Mouse (Mus musculus): Measurements from ENCODE around the gene Kcnmb3. TPM values are rescaled to one million over a fixed set of nuclear protein-coding genes. Genes with fewer than 3 reads are reported as not detected.

Gene Kcnmb3
- polyA plus RNA-seq (2015; fragmentation: Nextera tagmentation; extraction: Ambion mirVana): 0.11 TPM in 1 of 2 replicates, not detected in the other

DNA sequence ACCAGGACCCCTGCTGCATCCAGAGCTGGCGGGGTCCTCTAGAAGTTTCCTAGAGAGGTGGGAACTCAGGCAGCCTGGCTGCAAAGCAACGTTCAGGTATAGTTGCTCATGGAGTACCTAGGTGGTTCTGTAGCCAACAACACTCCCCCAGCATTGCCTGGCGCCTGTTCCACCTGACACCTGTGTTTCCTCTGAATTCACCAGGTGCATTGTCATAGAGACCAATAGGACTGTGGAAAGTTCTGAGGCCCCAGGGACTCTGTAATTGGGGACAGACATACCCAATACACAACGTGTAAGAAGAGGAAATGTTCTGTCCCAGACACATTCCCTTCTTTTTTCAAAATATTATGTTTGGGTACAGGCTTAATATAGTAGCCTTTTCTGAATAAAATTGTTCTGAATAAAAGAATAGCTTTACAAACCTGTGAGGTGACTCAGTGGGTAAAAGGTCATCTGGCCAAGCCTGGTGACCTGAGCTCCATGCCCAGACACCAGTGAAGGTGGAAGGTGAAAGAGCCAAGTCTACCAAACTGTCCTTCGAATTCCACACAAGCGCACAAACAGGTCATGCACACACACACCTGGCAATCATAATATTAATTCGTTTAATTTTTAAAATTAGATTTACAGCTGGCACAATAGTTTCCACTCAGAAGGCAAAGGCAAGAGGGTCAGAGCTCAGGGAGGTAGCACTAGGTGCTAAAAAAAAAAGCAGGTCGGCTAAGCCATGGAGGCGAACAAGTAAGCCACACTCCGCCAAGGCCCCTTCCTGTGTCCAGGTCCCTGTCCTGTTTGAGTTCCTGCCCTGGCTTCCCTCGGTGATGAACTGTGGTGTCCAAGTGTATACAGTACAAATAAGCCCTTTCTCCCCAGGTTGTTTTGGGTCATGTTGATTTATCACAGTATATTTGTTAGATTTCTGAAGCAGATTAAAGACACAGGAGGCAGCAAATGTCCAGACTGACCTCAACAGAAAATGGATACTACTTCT is at the start of gene Kcnmb3:
TSS of gene Kcnmb3 (minus strand) at position 135 of the 994 bp plus-strand sequence.
- H3K4me3 ChIP-seq (ENCODE audit: low read length): no peak within 1 kb of the TSS
- no peaks in the 10 kb centered on the region for H3K4me1 ChIP-seq (ENCODE audit: control insufficient read depth, insufficient read depth, low read length)
- no peak within 1 kb of the TSS for H3K9ac ChIP-seq (ENCODE audit: low read length)
- no peak for ATAC-seq (replicated peaks; ENCODE audit: extremely low read depth, insufficient read depth, low FRiP score)
- H3K9me3 ChIP-seq (replicated peaks; ENCODE audit: control insufficient read depth, low read length): no peaks in the 10 kb centered on the region
- no peak within 1 kb of the TSS for H3K4me2 ChIP-seq (ENCODE audit: low read depth, low read length)
- 72% methylated on average over 11 of the region's 11 CpGs for WGBS
- H3K27ac ChIP-seq (ENCODE audit: low read length): no peak within 1 kb of the TSS
- no peaks in the 10 kb centered on the region for H3K27me3 ChIP-seq (ENCODE audit: control insufficient read depth, insufficient read depth, low read length)
- H3K36me3 ChIP-seq (ENCODE audit: control insufficient read depth, insufficient read depth): no peaks in the 10 kb centered on the region

DNA sequence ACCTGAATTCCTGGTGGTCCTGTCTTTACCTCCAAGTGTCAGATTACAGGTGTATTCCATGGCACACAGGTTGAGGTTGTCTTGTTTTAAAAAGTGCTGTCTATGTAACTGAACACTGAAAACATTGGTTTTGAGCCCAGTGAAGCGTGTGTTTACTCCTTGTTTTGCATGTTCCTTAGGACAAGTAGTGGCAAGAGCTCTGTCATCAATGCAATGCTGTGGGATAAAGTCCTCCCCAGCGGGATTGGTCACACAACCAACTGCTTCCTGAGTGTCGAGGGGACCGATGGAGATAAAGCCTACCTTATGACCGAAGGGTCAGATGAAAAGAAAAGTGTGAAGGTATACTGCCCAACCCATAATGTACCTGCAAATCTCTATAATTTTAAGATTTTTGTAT is 46.1 kb upstream of the Kcnmb3 start:
- Histone ChIP-seq H3K4me1 (ENCODE audit: control insufficient read depth, insufficient read depth, low read length) (peaks cover 10% of the 10 kb centered on the region), H3K4me3 (ENCODE audit: low read length) (no peak overlapping the region), H3K27ac (ENCODE audit: low read length) (no peak overlapping the region; the same call in 1 of the 2 replicates), H3K9me3 (replicated peaks; ENCODE audit: control insufficient read depth, low read length) (no peaks in the 10 kb centered on the region), H3K36me3 (ENCODE audit: control insufficient read depth, insufficient read depth) (peaks cover 38% of the 10 kb centered on the region), H3K9ac (ENCODE audit: low read length) (no peak overlapping the region), H3K4me2 (ENCODE audit: low read depth, low read length) (no peak overlapping the region), H3K27me3 (ENCODE audit: control insufficient read depth, insufficient read depth, low read length) (no peaks in the 10 kb centered on the region)
- no peak for ATAC-seq (replicated peaks; ENCODE audit: extremely low read depth, insufficient read depth, low FRiP score)
- WGBS: 87% methylated on average over 5 of the region's 5 CpGs

DNA sequence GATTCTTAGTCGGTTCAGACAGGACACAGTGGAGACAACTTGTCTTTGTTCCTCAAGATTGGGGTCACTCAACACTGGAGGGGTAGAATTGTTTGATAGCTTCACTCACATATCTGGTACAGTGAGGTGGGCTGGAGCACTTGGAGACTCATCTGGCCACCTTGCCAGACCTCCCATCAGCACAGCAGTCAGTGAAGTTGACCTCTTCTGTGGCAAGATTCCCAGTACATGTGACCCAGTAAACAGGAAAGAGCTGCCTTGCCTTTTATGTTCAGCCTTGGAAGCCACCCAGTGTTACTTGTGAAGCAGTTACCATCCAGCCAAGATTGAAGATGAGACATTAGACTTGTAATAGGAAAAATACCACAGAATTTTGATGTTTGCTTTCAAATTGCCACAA is 45.5 kb upstream of the Kcnmb3 start:
- Histone ChIP-seq H3K9ac (ENCODE audit: low read length) (no peak overlapping the region), H3K4me1 (ENCODE audit: control insufficient read depth, insufficient read depth, low read length) (peaks cover 10% of the 10 kb centered on the region), H3K27me3 (ENCODE audit: control insufficient read depth, insufficient read depth, low read length) (no peaks in the 10 kb centered on the region), H3K4me2 (ENCODE audit: low read depth, low read length) (no peak overlapping the region), H3K9me3 (replicated peaks; ENCODE audit: control insufficient read depth, low read length) (no peaks in the 10 kb centered on the region), H3K36me3 (ENCODE audit: control insufficient read depth, insufficient read depth) (peaks cover 37% of the 10 kb centered on the region), H3K27ac (ENCODE audit: low read length) (peak overlapping the region; percentile 44), H3K4me3 (ENCODE audit: low read length) (no peak overlapping the region)
- WGBS: 64% methylated on average over 1 of the region's 1 CpGs
- peak; percentile 73 for ATAC-seq (replicated peaks; ENCODE audit: extremely low read depth, insufficient read depth, low FRiP score)

DNA sequence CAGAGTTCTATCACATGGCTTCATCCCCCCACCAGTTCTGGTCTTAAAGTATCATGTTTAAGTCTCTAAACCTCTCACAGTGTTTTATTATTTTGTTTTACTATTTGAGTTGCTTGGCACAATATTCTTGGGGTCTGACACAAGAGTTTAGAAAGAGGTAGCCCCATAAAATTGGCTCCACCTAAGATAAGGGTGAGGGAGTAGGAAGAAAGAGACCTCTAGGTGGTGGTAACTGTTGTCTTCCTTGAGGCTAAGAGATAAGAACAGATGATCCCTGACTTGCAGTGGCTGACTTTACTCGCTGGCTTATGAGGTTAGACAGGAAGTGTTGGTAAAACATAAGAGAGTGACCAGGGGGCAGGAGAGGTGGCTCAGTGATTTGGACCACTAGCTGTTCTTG is 43.7 kb upstream of the Kcnmb3 start:
- Histone ChIP-seq H3K27me3 (ENCODE audit: control insufficient read depth, insufficient read depth, low read length) (no peaks in the 10 kb centered on the region), H3K9ac (ENCODE audit: low read length) (no peak overlapping the region), H3K4me2 (ENCODE audit: low read depth, low read length) (no peak overlapping the region), H3K4me3 (ENCODE audit: low read length) (no peak overlapping the region), H3K4me1 (ENCODE audit: control insufficient read depth, insufficient read depth, low read length) (peaks cover 15% of the 10 kb centered on the region), H3K9me3 (replicated peaks; ENCODE audit: control insufficient read depth, low read length) (no peaks in the 10 kb centered on the region), H3K27ac (ENCODE audit: low read length) (no peak overlapping the region), H3K36me3 (ENCODE audit: control insufficient read depth, insufficient read depth) (peaks cover 31% of the 10 kb centered on the region)
- 40% methylated on average over 1 of the region's 1 CpGs for WGBS
- no peak for ATAC-seq (replicated peaks; ENCODE audit: extremely low read depth, insufficient read depth, low FRiP score)

DNA sequence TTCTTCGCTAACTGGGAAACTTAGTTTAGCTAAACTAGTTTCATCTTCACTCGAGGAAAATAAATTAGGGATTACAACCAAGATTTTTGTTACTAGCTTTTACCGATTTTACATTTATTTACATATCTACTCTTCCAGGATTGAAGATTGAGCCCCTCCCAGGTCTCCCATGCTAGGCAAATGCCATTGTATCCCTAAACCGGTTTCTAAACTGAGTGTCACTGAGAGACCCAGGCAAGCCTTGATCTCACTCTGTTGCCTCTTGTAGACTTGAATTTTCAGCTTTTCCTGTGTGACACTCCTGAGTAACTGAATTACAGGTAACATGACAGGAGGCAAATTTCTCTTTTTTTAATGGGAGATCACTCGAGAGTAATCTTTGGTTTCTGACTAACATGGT is 38.0 kb upstream of the Kcnmb3 start:
- Histone ChIP-seq H3K27ac (ENCODE audit: low read length) (peak overlapping the region; percentile 83), H3K9ac (ENCODE audit: low read length) (peak overlapping the region; percentile 86), H3K4me1 (ENCODE audit: control insufficient read depth, insufficient read depth, low read length) (peaks cover 10% of the 10 kb centered on the region), H3K27me3 (ENCODE audit: control insufficient read depth, insufficient read depth, low read length) (no peaks in the 10 kb centered on the region), H3K4me3 (ENCODE audit: low read length) (peak overlapping the region; percentile 67), H3K4me2 (ENCODE audit: low read depth, low read length) (peak overlapping the region; percentile 75), H3K9me3 (replicated peaks; ENCODE audit: control insufficient read depth, low read length) (peaks cover 10% of the 10 kb centered on the region), H3K36me3 (ENCODE audit: control insufficient read depth, insufficient read depth) (peaks cover 13% of the 10 kb centered on the region)
- 16% methylated on average over 5 of the region's 5 CpGs for WGBS
- ATAC-seq (replicated peaks; ENCODE audit: extremely low read depth, insufficient read depth, low FRiP score): no peak

DNA sequence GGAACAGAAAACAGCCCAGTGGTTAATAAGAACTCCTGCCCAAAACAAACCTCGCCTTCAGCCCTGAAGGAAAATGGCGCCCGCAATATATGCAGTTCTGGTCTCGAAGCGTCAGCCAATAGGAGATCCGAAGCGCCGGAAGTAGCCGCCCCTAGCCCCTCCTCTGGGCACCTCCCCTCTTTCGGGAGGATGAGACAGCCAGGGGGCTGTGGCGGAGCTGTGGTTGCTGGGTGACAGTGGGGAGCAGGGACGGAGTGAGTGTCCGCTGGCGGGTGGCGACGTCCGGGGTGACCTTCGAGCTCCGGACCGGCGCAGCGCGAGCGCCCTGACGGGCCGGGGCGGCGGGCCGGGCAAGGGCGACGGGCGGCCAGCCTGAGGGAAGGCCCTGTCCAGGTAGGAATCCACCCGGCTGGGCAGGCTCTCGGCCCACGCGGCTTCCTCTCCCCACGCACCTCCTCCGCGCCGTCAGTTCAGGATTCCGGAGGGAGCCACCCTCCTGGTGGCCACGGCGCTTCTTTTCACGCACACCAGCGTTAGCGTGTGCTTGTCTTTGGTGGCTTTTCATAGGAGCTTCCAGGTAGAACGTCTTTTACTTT is 37.4 kb upstream of the Kcnmb3 start, which contains the start of gene Mfn1:
TSS of gene Mfn1 (plus strand) at position 163 of the 596 bp plus-strand sequence.
- under 1% methylated on average over 47 of the region's 47 CpGs for WGBS
- ATAC-seq (replicated peaks; ENCODE audit: extremely low read depth, insufficient read depth, low FRiP score): peak; percentile 100

DNA sequence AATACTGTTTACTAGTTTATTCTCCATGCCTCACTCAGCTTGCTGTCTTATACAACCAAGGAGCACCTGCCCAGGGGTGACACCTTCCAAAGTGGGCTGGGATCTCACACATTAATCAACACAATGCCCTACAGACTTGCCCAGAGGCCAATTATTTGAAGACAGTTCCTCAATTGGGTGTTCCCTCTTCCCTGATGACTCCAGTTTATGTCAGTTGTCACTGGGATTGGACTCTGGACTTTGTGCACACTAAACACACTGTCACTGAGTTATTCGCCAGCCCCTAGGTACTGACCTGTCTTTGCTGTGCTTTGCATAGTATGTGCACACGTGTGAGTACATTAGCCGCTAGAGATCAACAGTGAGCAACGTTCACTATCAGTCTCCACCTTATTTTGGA is 35.1 kb upstream of the Kcnmb3 start:
- no peak overlapping the region for H3K27ac ChIP-seq (ENCODE audit: low read length)
- peaks cover 12% of the 10 kb centered on the region for H3K9me3 ChIP-seq (replicated peaks; ENCODE audit: control insufficient read depth, low read length)
- peaks cover 10% of the 10 kb centered on the region for H3K4me1 ChIP-seq (ENCODE audit: control insufficient read depth, insufficient read depth, low read length)
- H3K4me3 ChIP-seq (ENCODE audit: low read length): no peak overlapping the region
- no peak overlapping the region for H3K4me2 ChIP-seq (ENCODE audit: low read depth, low read length)
- H3K36me3 ChIP-seq (ENCODE audit: control insufficient read depth, insufficient read depth): peaks cover 16% of the 10 kb centered on the region; the same call in 1 of the 2 replicates
- ATAC-seq (replicated peaks; ENCODE audit: extremely low read depth, insufficient read depth, low FRiP score): no peak
- H3K27me3 ChIP-seq (ENCODE audit: control insufficient read depth, insufficient read depth, low read length): no peaks in the 10 kb centered on the region
- WGBS: 84% methylated on average over 4 of the region's 4 CpGs
- H3K9ac ChIP-seq (ENCODE audit: low read length): no peak overlapping the region

More for the DNA sequence above, 37.4 kb upstream of the Kcnmb3 start, which contains the start of gene Mfn1:
- H3K9ac ChIP-seq (ENCODE audit: low read length): peak within 1 kb of the TSS; percentile 86
- peaks cover 10% of the 10 kb centered on the region for H3K9me3 ChIP-seq (replicated peaks; ENCODE audit: control insufficient read depth, low read length)
- H3K4me3 ChIP-seq (ENCODE audit: low read length): peak within 1 kb of the TSS; percentile 67
- H3K36me3 ChIP-seq (ENCODE audit: control insufficient read depth, insufficient read depth): peaks cover 6% of the 10 kb centered on the region; the same call in 1 of the 2 replicates
- peak within 1 kb of the TSS; percentile 75 for H3K4me2 ChIP-seq (ENCODE audit: low read depth, low read length)
- H3K4me1 ChIP-seq (ENCODE audit: control insufficient read depth, insufficient read depth, low read length): peaks cover 10% of the 10 kb centered on the region
- no peaks in the 10 kb centered on the region for H3K27me3 ChIP-seq (ENCODE audit: control insufficient read depth, insufficient read depth, low read length)
- H3K27ac ChIP-seq (ENCODE audit: low read length): peak within 1 kb of the TSS; percentile 83

DNA sequence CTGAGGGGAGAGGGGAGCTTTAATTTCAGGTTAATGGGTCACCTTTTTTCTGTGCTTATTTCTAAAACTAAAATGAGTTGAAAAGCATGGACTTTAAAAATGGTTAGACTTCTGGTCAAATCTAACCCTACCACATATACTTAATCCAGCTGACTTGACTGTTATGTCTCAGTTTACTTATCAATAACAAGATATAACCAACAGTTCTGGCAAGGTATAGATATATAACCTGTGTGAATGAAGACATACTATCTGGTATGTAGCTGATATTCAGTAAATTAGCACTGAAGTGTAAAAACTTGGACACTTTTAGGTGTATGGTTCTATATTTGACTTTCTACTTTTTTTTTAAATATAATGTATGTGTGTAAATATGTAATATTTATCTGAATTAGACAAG is 21.5 kb upstream of the Kcnmb3 start:
- no peaks in the 10 kb centered on the region for H3K27me3 ChIP-seq (ENCODE audit: control insufficient read depth, insufficient read depth, low read length)
- H3K36me3 ChIP-seq (ENCODE audit: control insufficient read depth, insufficient read depth): peaks cover 14% of the 10 kb centered on the region
- no peak overlapping the region for H3K27ac ChIP-seq (ENCODE audit: low read length)
- no peak for ATAC-seq (replicated peaks; ENCODE audit: extremely low read depth, insufficient read depth, low FRiP score)
- H3K4me2 ChIP-seq (ENCODE audit: low read depth, low read length): no peak overlapping the region
- peaks cover 19% of the 10 kb centered on the region for H3K4me1 ChIP-seq (ENCODE audit: control insufficient read depth, insufficient read depth, low read length)
- H3K9ac ChIP-seq (ENCODE audit: low read length): no peak overlapping the region
- no peak overlapping the region for H3K4me3 ChIP-seq (ENCODE audit: low read length)
- H3K9me3 ChIP-seq (replicated peaks; ENCODE audit: control insufficient read depth, low read length): no peaks in the 10 kb centered on the region
